Mouse (Mus musculus) left cerebral cortex, adult 11 months (tissue): Measurements from ENCODE around the gene Bglap.
"Not testable (repeated sequence)": the region's sequence is repeated elsewhere in the genome, so short reads cannot be mapped to it uniquely, and the experiment has no call there.

Source experiments
- DNase-seq: peaks from one replicate; pipeline ENCODE4 v3.0.0; 2022; ENCODE audit warnings: low spot score

Gene Bglap

GRCm38 (mm10) chr3:88393776-88394375 lies 9.6 kb upstream of the Bglap start:
- DNase-seq = no peak

GRCm38 (mm10) chr3:88382383-88382782 lies 1.9 kb downstream of the Bglap start:
- DNase-seq = not testable (repeated sequence)

- not testable (repeated sequence) for DNase-seq
Observed at GRCm38 (mm10) chr3:88381389-88382315, 2.6 kb downstream of the Bglap start.

- not testable (repeated sequence) for DNase-seq
Observed at GRCm38 (mm10) chr3:88378599-88378998, 5.7 kb downstream of the Bglap start, which contains the start of gene Bglap2. Gene Bglap2, minus strand, starts transcription at chr3:88378699.

GRCm38 (mm10) chr3:88376644-88377043 lies 7.6 kb downstream of the Bglap start:
- not testable (repeated sequence) for DNase-seq

- DNase-seq = not testable (repeated sequence)
Observed at GRCm38 (mm10) chr3:88375750-88376626, 8.3 kb downstream of the Bglap start.

- DNase-seq = not testable (repeated sequence)
Observed at GRCm38 (mm10) chr3:88372643-88373042, 11.6 kb downstream of the Bglap start, which contains the start of gene Bglap3. Gene Bglap3, minus strand, starts transcription at chr3:88372743.

- not testable (repeated sequence) for DNase-seq
Observed at GRCm38 (mm10) chr3:88368511-88368910, 15.8 kb downstream of the Bglap start.

GRCm38 (mm10) chr3:88367517-88367916 lies 16.7 kb downstream of the Bglap start:
- DNase-seq = not testable (repeated sequence)

GRCm38 (mm10) chr3:88366830-88367428 lies 17.3 kb downstream of the Bglap start:
- not testable (repeated sequence) for DNase-seq

GRCm38 (mm10) chr3:88365705-88366361 lies 18.4 kb downstream of the Bglap start:
- DNase-seq = no peak

GRCm38 (mm10) chr3:88364337-88364736 lies 19.9 kb downstream of the Bglap start, which contains the start of gene Paqr6:
Gene Paqr6, plus strand, starts transcription at chr3:88364584.
- no peak for DNase-seq

- DNase-seq = no peak
Observed at GRCm38 (mm10) chr3:88363700-88364099, 20.6 kb downstream of the Bglap start.

- no peak for DNase-seq
Observed at GRCm38 (mm10) chr3:88361612-88362313, 22.5 kb downstream of the Bglap start.

- DNase-seq = no peak
Observed at GRCm38 (mm10) chr3:88361096-88361495, 23.2 kb downstream of the Bglap start.

GRCm38 (mm10) chr3:88359989-88360388 lies 24.3 kb downstream of the Bglap start:
- DNase-seq = no peak

GRCm38 (mm10) chr3:88359584-88359983 lies 24.7 kb downstream of the Bglap start:
- DNase-seq = no peak

GRCm38 (mm10) chr3:88354396-88355165 lies 29.7 kb downstream of the Bglap start:
- no peak for DNase-seq

- DNase-seq = no peak
Observed at GRCm38 (mm10) chr3:88352907-88353306, 31.4 kb downstream of the Bglap start.
